Comparison of ENCODE assay signal across 11 mouse cellular contexts in genomic region chr4:106101904-106102303, GRCm38 (mm10).
DNase-seq lines count a peak whose midpoint lies in the region; ATAC-seq and TF ChIP-seq lines count a peak whose summit lies in the region.
"Had no signal": no experiment of that assay in that cellular context is flagged by ENCODE, and none has a peak within 500 bp of the region (broad histone marks: within the 10 kb centered on the region; RNA-seq: fewer than 3 reads in every experiment).

No protein-coding gene starts in this region.

- 0 out of 2 replicates have a peak, but pooled peaks cover 6% of the 10 kb centered on the region for H3K9me3 ChIP-seq in heart, embryonic 12.5 days (replicated peaks)
- H3K9me3 ChIP-seq in limb, embryonic 14.5 days (ENCODE audit: control insufficient read depth, low read length), result no peaks in the 10 kb centered on the region
- H3K9me3 ChIP-seq: liver, embryonic 13.5 days; megakaryocyte, embryonic 14.5 days had no signal

- H3K27me3 ChIP-seq in heart, embryonic 12.5 days (replicated peaks), result no peaks in the 10 kb centered on the region
- no peaks in the 10 kb centered on the region for H3K27me3 ChIP-seq in limb, embryonic 14.5 days (ENCODE audit: control insufficient read depth, insufficient read depth, low read length)
- H3K27me3 ChIP-seq: liver, embryonic 13.5 days had no signal

- no peak for DNase-seq in heart, postnatal 36 days
- peak; percentile 59 for DNase-seq in testis, postnatal 10 days (ENCODE audit: low spot score)
- DNase-seq in testis, postnatal 14 days (ENCODE audit: low spot score), result no peak
- DNase-seq in limb, embryonic 14.5 days (ENCODE audit: low spot score), result peak; percentile 70
- DNase-seq in urinary bladder, adult 18-20 months (ENCODE audit: low spot score in 2 of 2), result no peak
- DNase-seq in layer of hippocampus, adult 9-10 months (ENCODE audit: low spot score), result no peak
- DNase-seq: cerebellum, adult 9-11 months; liver, embryonic 13.5 days had no signal

- no peak overlapping the region for H3K9ac ChIP-seq in heart, embryonic 12.5 days
- no peak overlapping the region for H3K9ac ChIP-seq in limb, embryonic 14.5 days (ENCODE audit: low read depth, low read length, severe bottlenecking)
- H3K9ac ChIP-seq: liver, embryonic 13.5 days had no signal

- H3K36me3 ChIP-seq in heart, embryonic 12.5 days, result no peaks in the 10 kb centered on the region
- H3K36me3 ChIP-seq in limb, embryonic 14.5 days (ENCODE audit: control insufficient read depth, insufficient read depth, low read length), result no peaks in the 10 kb centered on the region
- H3K36me3 ChIP-seq: liver, embryonic 13.5 days had no signal

- WGBS in heart, embryonic 12.5 days, result 39% methylated on average over 5 of the region's 5 CpGs
- 16% methylated on average over 5 of the region's 5 CpGs for WGBS in limb, embryonic 14.5 days

- ATAC-seq in heart, embryonic 12.5 days (ENCODE audit: insufficient number of reproducible peaks, low FRiP score), result peak; percentile 51
- ATAC-seq in limb, embryonic 14.5 days (ENCODE audit: low FRiP score, low read depth), result 0 out of 2 replicates have a peak, but pooled peaks have one; percentile 25
- ATAC-seq in megakaryocyte progenitor cell, adult 5-6 weeks (replicated peaks; ENCODE audit: poor library complexity), result no peak

- H3K4me3 ChIP-seq in heart, embryonic 12.5 days, result no peak overlapping the region
- H3K4me3 ChIP-seq in limb, embryonic 14.5 days (replicated peaks; ENCODE audit: low read length), result no peak overlapping the region
- H3K4me3 ChIP-seq: liver, embryonic 13.5 days; megakaryocyte, embryonic 14.5 days had no signal

- peaks cover 10% of the 10 kb centered on the region for H3K4me1 ChIP-seq in heart, embryonic 12.5 days (replicated peaks)
- peaks cover 48% of the 10 kb centered on the region for H3K4me1 ChIP-seq in limb, embryonic 14.5 days (ENCODE audit: control insufficient read depth, insufficient read depth, low read length)
- H3K4me1 ChIP-seq: liver, embryonic 13.5 days had no signal

- no peak overlapping the region for H3K27ac ChIP-seq in heart, embryonic 12.5 days (ENCODE audit: poor library complexity, severe bottlenecking)
- peak overlapping the region; percentile 68 for H3K27ac ChIP-seq in limb, embryonic 14.5 days (replicated peaks; ENCODE audit: low read depth, low read length)
- H3K27ac ChIP-seq: liver, embryonic 13.5 days had no signal

- no peak overlapping the region for H3K4me2 ChIP-seq in heart, embryonic 12.5 days
- H3K4me2 ChIP-seq in limb, embryonic 14.5 days (replicated peaks; ENCODE audit: low read depth, low read length, severe bottlenecking), result peak overlapping the region; percentile 22
- H3K4me2 ChIP-seq: liver, embryonic 13.5 days had no signal

- TF ChIP-seq POLR2A in limb, embryonic 14.5 days (IDR thresholded peaks at IDR 0.05; ENCODE audit: borderline replicate concordance, extremely low read depth, insufficient read depth, insufficient read length), result no peak

- intact Hi-C loops in heart, postnatal 36 days (cut with DNase I), result no loop called here

Comparison
In these comparisons a context has a peak if more than half of its experiments do, and no peak if none do; other contexts are left out.
1. DNase-seq: peak in testis, postnatal 10 days (single experiment) and limb, embryonic 14.5 days (single experiment); none in heart, postnatal 36 days (0 of 2), testis, postnatal 14 days (single experiment), urinary bladder, adult 18-20 months (0 of 2) and layer of hippocampus, adult 9-10 months (single experiment).